Mouse (Mus musculus): Measurements from ENCODE around the gene Hlf. TPM values are rescaled to one million over a fixed set of nuclear protein-coding genes. Genes with fewer than 3 reads are reported as not detected.

The Hlf gene
- polyA plus RNA-seq, 1 experiment = 0.02 TPM

GRCm38 (mm10) chr11:90376436-90376835 is 14.3 kb downstream of the Hlf start:
- Histone ChIP-seq H3K4me3 (no peak overlapping the region), H3K27me3 (ENCODE audit: control insufficient read depth, insufficient read depth, insufficient read length) (peaks cover 57% of the 10 kb centered on the region), H3K4me2 (ENCODE audit: low read depth) (no peak overlapping the region), H3K79me2 (ENCODE audit: control insufficient read depth, insufficient read depth) (no peaks in the 10 kb centered on the region), H3ac (ENCODE audit: control insufficient read depth, insufficient read length) (no peak overlapping the region), H3K36me3 (ENCODE audit: control insufficient read depth, insufficient read depth) (no peaks in the 10 kb centered on the region)
- no peak for TF ChIP-seq USF1 (IDR thresholded peaks at IDR 0.05; ENCODE audit: low read depth)
- no peak for TF ChIP-seq E2F4 (IDR thresholded peaks at IDR 0.05; ENCODE audit: insufficient read depth)
- TF ChIP-seq CEBPB (IDR thresholded peaks at IDR 0.05; ENCODE audit: insufficient read depth, poor library complexity, severe bottlenecking) = no peak
- TF ChIP-seq TCF12 (IDR thresholded peaks at IDR 0.05; ENCODE audit: insufficient read depth, poor library complexity, severe bottlenecking) = no peak
- no peak for TF ChIP-seq MAX (IDR thresholded peaks at IDR 0.05; ENCODE audit: low read depth)
- no peak for TF ChIP-seq SRF (IDR thresholded peaks at IDR 0.05; ENCODE audit: control insufficient read depth, insufficient read length, low read depth)
- TF ChIP-seq REST (IDR thresholded peaks at IDR 0.05; ENCODE audit: insufficient read depth, insufficient read length) = no peak
- TF ChIP-seq MYOD1 (IDR thresholded peaks at IDR 0.05; ENCODE audit: control insufficient read depth in 1 of 3, insufficient read length in 2 of 3, low read depth in 2 of 3) = no peak
- TF ChIP-seq TCF3 (IDR thresholded peaks at IDR 0.05; ENCODE audit: insufficient read length, low read depth) = no peak
- no peak for TF ChIP-seq POLR2A (IDR thresholded peaks at IDR 0.05; ENCODE audit: insufficient read length, low read depth)
- no peak for TF ChIP-seq MYOG (IDR thresholded peaks at IDR 0.05; ENCODE audit: control insufficient read depth in 1 of 3, insufficient read depth in 1 of 3, insufficient read length in 2 of 3, low read depth in 2 of 3)
- TF ChIP-seq POLR2AphosphoS2 (IDR thresholded peaks at IDR 0.05; ENCODE audit: insufficient read length, low read depth) = no peak

DNA sequence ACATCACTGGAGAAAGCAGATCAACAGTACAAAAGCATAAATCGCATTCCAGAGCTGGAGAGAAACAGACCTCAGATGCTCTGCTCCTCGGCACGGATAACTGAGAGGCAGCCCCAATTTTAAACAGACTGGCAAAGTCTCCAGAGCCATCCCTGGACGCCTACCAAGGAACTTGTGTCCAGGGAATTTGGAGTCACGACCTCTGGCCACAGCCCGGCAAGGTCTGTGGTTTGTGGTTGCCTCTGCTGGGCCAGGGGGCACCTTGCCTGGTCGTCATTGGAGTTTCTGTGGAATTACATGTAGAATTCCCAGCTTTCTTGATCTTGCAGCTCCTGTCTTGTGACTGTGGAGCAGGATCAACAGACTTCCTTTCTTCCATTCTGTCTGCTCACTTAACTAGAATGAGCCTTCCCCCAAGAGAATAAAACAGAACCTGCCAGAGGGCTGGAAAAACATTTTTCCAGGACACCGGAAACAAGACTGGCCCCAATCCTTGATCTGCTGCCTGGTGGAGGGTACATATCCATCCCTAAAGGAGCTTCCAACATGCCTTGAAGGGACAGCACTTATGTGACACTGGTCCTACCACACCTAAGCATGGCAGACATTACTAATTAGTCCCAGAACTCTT is 19.1 kb downstream of the Hlf start:
- Histone ChIP-seq H3K27me3 (ENCODE audit: control insufficient read depth, insufficient read depth, insufficient read length) (peaks cover 54% of the 10 kb centered on the region), H3K36me3 (ENCODE audit: control insufficient read depth, insufficient read depth) (no peaks in the 10 kb centered on the region), H3K79me2 (ENCODE audit: control insufficient read depth, insufficient read depth) (no peaks in the 10 kb centered on the region), H3K4me2 (ENCODE audit: low read depth) (no peak overlapping the region), H3ac (ENCODE audit: control insufficient read depth, insufficient read length) (no peak overlapping the region), H3K4me3 (no peak overlapping the region)
- TF ChIP-seq SRF (IDR thresholded peaks at IDR 0.05; ENCODE audit: control insufficient read depth, insufficient read length, low read depth) = no peak
- TF ChIP-seq USF1 (IDR thresholded peaks at IDR 0.05; ENCODE audit: low read depth) = no peak
- TF ChIP-seq CEBPB (IDR thresholded peaks at IDR 0.05; ENCODE audit: insufficient read depth, poor library complexity, severe bottlenecking) = no peak
- no peak for TF ChIP-seq MYOD1 (IDR thresholded peaks at IDR 0.05; ENCODE audit: control insufficient read depth in 1 of 3, insufficient read length in 2 of 3, low read depth in 2 of 3)
- TF ChIP-seq E2F4 (IDR thresholded peaks at IDR 0.05; ENCODE audit: insufficient read depth) = no peak
- TF ChIP-seq TCF12 (IDR thresholded peaks at IDR 0.05; ENCODE audit: insufficient read depth, poor library complexity, severe bottlenecking) = no peak
- no peak for TF ChIP-seq POLR2A (IDR thresholded peaks at IDR 0.05; ENCODE audit: insufficient read length, low read depth)
- TF ChIP-seq MAX (IDR thresholded peaks at IDR 0.05; ENCODE audit: low read depth) = no peak
- no peak for TF ChIP-seq TCF3 (IDR thresholded peaks at IDR 0.05; ENCODE audit: insufficient read length, low read depth)
- TF ChIP-seq POLR2AphosphoS2 (IDR thresholded peaks at IDR 0.05; ENCODE audit: insufficient read length, low read depth) = no peak
- TF ChIP-seq MYOG (IDR thresholded peaks at IDR 0.05; ENCODE audit: control insufficient read depth in 1 of 3, insufficient read depth in 1 of 3, insufficient read length in 2 of 3, low read depth in 2 of 3) = no peak
- no peak for TF ChIP-seq REST (IDR thresholded peaks at IDR 0.05; ENCODE audit: insufficient read depth, insufficient read length)

- no peak for TF ChIP-seq USF1 (IDR thresholded peaks at IDR 0.05; ENCODE audit: low read depth)
- TF ChIP-seq CEBPB (IDR thresholded peaks at IDR 0.05; ENCODE audit: insufficient read depth, poor library complexity, severe bottlenecking) = no peak
- TF ChIP-seq E2F4 (IDR thresholded peaks at IDR 0.05; ENCODE audit: insufficient read depth) = no peak
- no peak for TF ChIP-seq POLR2A (IDR thresholded peaks at IDR 0.05; ENCODE audit: insufficient read length, low read depth)
- no peaks in the 10 kb centered on the region for H3K36me3 ChIP-seq (ENCODE audit: control insufficient read depth, insufficient read depth)
- no peaks in the 10 kb centered on the region for H3K79me2 ChIP-seq (ENCODE audit: control insufficient read depth, insufficient read depth)
- H3K4me2 ChIP-seq (ENCODE audit: low read depth) = no peak overlapping the region
- H3K27me3 ChIP-seq (ENCODE audit: control insufficient read depth, insufficient read depth, insufficient read length) = peaks cover 54% of the 10 kb centered on the region
- H3ac ChIP-seq (ENCODE audit: control insufficient read depth, insufficient read length) = no peak overlapping the region
- no peak overlapping the region for H3K4me3 ChIP-seq
Measured at GRCm38 (mm10) chr11:90370789-90371291, 19.9 kb downstream of the Hlf start.

DNA sequence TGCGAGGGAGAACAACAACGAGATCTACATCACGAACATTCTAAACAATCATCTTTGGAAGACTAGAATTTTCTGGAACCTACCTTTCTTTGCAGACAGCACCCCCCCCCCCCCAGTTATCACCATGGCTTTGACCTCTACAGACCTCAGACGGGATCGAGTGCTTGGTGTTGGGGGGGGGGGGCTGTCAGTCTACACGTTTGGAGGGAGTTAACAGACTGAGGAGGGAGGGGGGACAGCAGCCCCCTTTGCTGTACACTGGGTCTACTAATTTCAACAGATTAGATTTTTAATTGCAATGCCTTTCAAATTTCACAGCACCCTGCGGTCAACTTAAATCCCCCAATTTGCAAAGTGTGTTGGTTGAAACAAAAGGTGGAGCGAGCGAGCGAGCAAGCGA is 20.3 kb downstream of the Hlf start:
- Histone ChIP-seq H3K4me2 (ENCODE audit: low read depth) (no peak overlapping the region), H3K4me3 (no peak overlapping the region), H3K36me3 (ENCODE audit: control insufficient read depth, insufficient read depth) (no peaks in the 10 kb centered on the region), H3K27me3 (ENCODE audit: control insufficient read depth, insufficient read depth, insufficient read length) (peaks cover 54% of the 10 kb centered on the region), H3ac (ENCODE audit: control insufficient read depth, insufficient read length) (no peak overlapping the region), H3K79me2 (ENCODE audit: control insufficient read depth, insufficient read depth) (no peaks in the 10 kb centered on the region)
- TF ChIP-seq CEBPB (IDR thresholded peaks at IDR 0.05; ENCODE audit: insufficient read depth, poor library complexity, severe bottlenecking) = no peak
- TF ChIP-seq USF1 (IDR thresholded peaks at IDR 0.05; ENCODE audit: low read depth) = no peak
- no peak for TF ChIP-seq TCF12 (IDR thresholded peaks at IDR 0.05; ENCODE audit: insufficient read depth, poor library complexity, severe bottlenecking)
- TF ChIP-seq REST (IDR thresholded peaks at IDR 0.05; ENCODE audit: insufficient read depth, insufficient read length) = no peak
- TF ChIP-seq SRF (IDR thresholded peaks at IDR 0.05; ENCODE audit: control insufficient read depth, insufficient read length, low read depth) = no peak
- no peak for TF ChIP-seq MYOD1 (IDR thresholded peaks at IDR 0.05; ENCODE audit: control insufficient read depth in 1 of 3, insufficient read length in 2 of 3, low read depth in 2 of 3)
- no peak for TF ChIP-seq E2F4 (IDR thresholded peaks at IDR 0.05; ENCODE audit: insufficient read depth)
- TF ChIP-seq MAX (IDR thresholded peaks at IDR 0.05; ENCODE audit: low read depth) = no peak
- no peak for TF ChIP-seq POLR2A (IDR thresholded peaks at IDR 0.05; ENCODE audit: insufficient read length, low read depth)
- no peak for TF ChIP-seq TCF3 (IDR thresholded peaks at IDR 0.05; ENCODE audit: insufficient read length, low read depth)
- TF ChIP-seq POLR2AphosphoS2 (IDR thresholded peaks at IDR 0.05; ENCODE audit: insufficient read length, low read depth) = no peak
- no peak for TF ChIP-seq MYOG (IDR thresholded peaks at IDR 0.05; ENCODE audit: control insufficient read depth in 1 of 3, insufficient read depth in 1 of 3, insufficient read length in 2 of 3, low read depth in 2 of 3)

Data from myocyte (in vitro differentiated cells).